Mouse (Mus musculus) stomach, postnatal 0 days (tissue): ENCODE data around the gene Defb20. TPM values are rescaled to one million over a fixed set of nuclear protein-coding genes. Genes with fewer than 3 reads are reported as not detected.
"Not testable (repeated sequence)": the region's sequence is repeated elsewhere in the genome, so short reads cannot be mapped to it uniquely, and the experiment has no call there.

ENCODE experiments used
- ATAC-seq: fragments of 200-750 bp; cut with Nextera tagmentation; 2 replicates; pipeline ENCODE4 v1.8.0; 2017; ENCODE audit not compliant: low FRiP score, low TSS enrichment
- DNase-seq: peaks from one replicate; pipeline ENCODE4 v3.0.0-alpha.2; 2016; ENCODE audit warnings: low spot score
- H3K27ac ChIP-seq: fragments of 300-500 bp; sonication (generic); replicated peaks from 2 replicates; pipeline ENCODE4 v1.5.1; 2014; ENCODE audit warnings: mild to moderate bottlenecking, control low read depth
- H3K27me3 ChIP-seq: fragments of 300-500 bp; sonication (generic); 2 replicates; pipeline ENCODE4 v1.6.1; 2014; ENCODE audit warnings: low read length; ENCODE audit not compliant: control insufficient read depth, insufficient read depth
- H3K36me3 ChIP-seq: fragments of 300-500 bp; sonication (generic); 2 replicates; pipeline ENCODE4 v1.6.1; 2014; ENCODE audit warnings: low read length, mixed read lengths; ENCODE audit not compliant: control insufficient read depth, insufficient read depth
- H3K4me1 ChIP-seq: fragments of 300-500 bp; sonication (generic); replicated peaks from 2 replicates; pipeline ENCODE4 v1.6.1; 2014; ENCODE audit warnings: antibody characterized with exemption; ENCODE audit not compliant: control insufficient read depth, insufficient read depth
- H3K4me2 ChIP-seq: fragments of 300-500 bp; sonication (generic); replicated peaks from 2 replicates; pipeline ENCODE4 v1.6.1; 2014; ENCODE audit warnings: low read depth, mild to moderate bottlenecking, control low read depth, moderate library complexity
- H3K4me3 ChIP-seq: fragments of 300-500 bp; sonication (generic); 2 replicates; pipeline ENCODE4 v1.5.1; 2014; ENCODE audit warnings: low read depth, low read length, control low read depth
- H3K9ac ChIP-seq: fragments of 300-500 bp; sonication (generic); 2 replicates; pipeline ENCODE4 v1.6.1; 2014; ENCODE audit warnings: mild to moderate bottlenecking, low read length, control low read depth, mixed read lengths
- H3K9me3 ChIP-seq: fragments of 300-500 bp; sonication (generic); 2 replicates; pipeline ENCODE4 v1.6.1; 2016; ENCODE audit warnings: low read length; ENCODE audit not compliant: control insufficient read depth
- CTCF ChIP-seq: IDR thresholded peaks from 2 replicates; pipeline ENCODE4 v1.5.1; 2016; ENCODE audit warnings: antibody characterized with exemption, low read depth, mild to moderate bottlenecking, moderate library complexity
- EP300 ChIP-seq: optimal IDR thresholded peaks from 2 replicates; pipeline ENCODE3; 2016; ENCODE audit warnings: antibody characterized with exemption
- WGBS: fragments of 180-500 bp; shearing (Covaris S2); extraction: QIAGEN DNeasy Blood & Tissue Kit; methylation state at CpG from one replicate; pipeline ENCODE4 v1.1.7; 2014; 5-methylcytosine and 5-hydroxymethylcytosine counted together
- polyA plus RNA-seq: library from polyadenylated mRNA; unstranded; fragments of >200 nt; fragmentation: Nextera tagmentation; extraction: Ambion mirVana; gene quantifications from 2 replicates; pipeline ENCODE4 v1.2.1, GENCODE M21; 2015

Gene Defb20
- not detected in 2 replicates for polyA plus RNA-seq

- Histone ChIP-seq H3K4me3 (no peak within 1 kb of the TSS), H3K27ac (no peak within 1 kb of the TSS), H3K4me2 (no peak within 1 kb of the TSS), H3K27me3 (no peaks in the 10 kb centered on the region), H3K9ac (no peak within 1 kb of the TSS), H3K9me3 (no peaks in the 10 kb centered on the region), H3K4me1 (no peaks in the 10 kb centered on the region), H3K36me3 (no peaks in the 10 kb centered on the region)
- 59% methylated on average over 2 of the region's 2 CpGs for WGBS
- ATAC-seq (no peak), DNase-seq (no peak)
- TF ChIP-seq CTCF (no peak), EP300 (no peak)
These were observed at the start of gene Defb20 for GRCm38 (mm10) chr2:152476763-152477162. Gene Defb20 (plus strand): TSS chr2:152477063.

- DNase-seq (no peak), ATAC-seq (no peak)
- Histone ChIP-seq H3K4me2 (peak overlapping the region; percentile 21; the same call in 1 of the 2 replicates), H3K27me3 (no peaks in the 10 kb centered on the region), H3K9ac (no peak overlapping the region), H3K4me3 (no peak overlapping the region), H3K36me3 (no peaks in the 10 kb centered on the region), H3K9me3 (no peaks in the 10 kb centered on the region), H3K4me1 (no peaks in the 10 kb centered on the region), H3K27ac (no peak overlapping the region)
- 7% methylated on average over 12 of the region's 12 CpGs for WGBS
- TF ChIP-seq EP300, result no peak
- TF ChIP-seq CTCF, result no peak
These were observed 49.4 kb upstream of the Defb20 start for GRCm38 (mm10) chr2:152427493-152427892.

DNA sequence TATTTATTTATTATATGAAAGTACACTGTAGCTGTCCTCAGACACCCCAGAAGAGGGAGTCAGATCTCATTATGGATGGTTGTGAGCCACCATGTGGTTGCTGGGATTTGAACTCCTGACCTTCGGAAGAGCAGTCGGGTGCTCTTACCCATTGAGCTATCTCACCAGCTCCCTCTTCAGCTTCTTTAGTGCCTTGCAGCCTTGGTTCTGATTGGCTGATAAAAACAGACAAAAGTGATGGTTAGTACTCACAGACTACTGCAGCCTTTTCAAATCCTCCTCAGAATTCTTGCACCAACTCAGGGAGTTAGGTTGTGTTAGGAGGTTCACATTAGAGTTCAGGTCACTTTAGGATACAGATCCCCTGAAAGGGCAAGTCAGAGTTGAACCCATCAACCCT, 48.4 kb upstream of the Defb20 start:
- not testable (repeated sequence) for H3K4me3 ChIP-seq, H3K27ac ChIP-seq, H3K4me1 ChIP-seq, H3K36me3 ChIP-seq, DNase-seq, H3K9me3 ChIP-seq, H3K4me2 ChIP-seq, H3K27me3 ChIP-seq, H3K9ac ChIP-seq, ATAC-seq
- WGBS, result 83% methylated on average over 2 of the region's 2 CpGs
- peak; percentile 40 for TF ChIP-seq CTCF

GRCm38 (mm10) chr2:152436405-152436901, 40.4 kb upstream of the Defb20 start:
- H3K4me2 ChIP-seq, result no peak overlapping the region
- no peaks in the 10 kb centered on the region for H3K4me1 ChIP-seq
- DNase-seq (no peak), ATAC-seq (no peak)
- H3K27ac ChIP-seq, result no peak overlapping the region
- no peaks in the 10 kb centered on the region for H3K9me3 ChIP-seq
- H3K9ac ChIP-seq, result no peak overlapping the region
- H3K27me3 ChIP-seq, result no peaks in the 10 kb centered on the region
- H3K4me3 ChIP-seq, result no peak overlapping the region
- 74% methylated on average over 7 of the region's 7 CpGs for WGBS
- TF ChIP-seq CTCF (no peak), EP300 (no peak)
- no peaks in the 10 kb centered on the region for H3K36me3 ChIP-seq

DNA sequence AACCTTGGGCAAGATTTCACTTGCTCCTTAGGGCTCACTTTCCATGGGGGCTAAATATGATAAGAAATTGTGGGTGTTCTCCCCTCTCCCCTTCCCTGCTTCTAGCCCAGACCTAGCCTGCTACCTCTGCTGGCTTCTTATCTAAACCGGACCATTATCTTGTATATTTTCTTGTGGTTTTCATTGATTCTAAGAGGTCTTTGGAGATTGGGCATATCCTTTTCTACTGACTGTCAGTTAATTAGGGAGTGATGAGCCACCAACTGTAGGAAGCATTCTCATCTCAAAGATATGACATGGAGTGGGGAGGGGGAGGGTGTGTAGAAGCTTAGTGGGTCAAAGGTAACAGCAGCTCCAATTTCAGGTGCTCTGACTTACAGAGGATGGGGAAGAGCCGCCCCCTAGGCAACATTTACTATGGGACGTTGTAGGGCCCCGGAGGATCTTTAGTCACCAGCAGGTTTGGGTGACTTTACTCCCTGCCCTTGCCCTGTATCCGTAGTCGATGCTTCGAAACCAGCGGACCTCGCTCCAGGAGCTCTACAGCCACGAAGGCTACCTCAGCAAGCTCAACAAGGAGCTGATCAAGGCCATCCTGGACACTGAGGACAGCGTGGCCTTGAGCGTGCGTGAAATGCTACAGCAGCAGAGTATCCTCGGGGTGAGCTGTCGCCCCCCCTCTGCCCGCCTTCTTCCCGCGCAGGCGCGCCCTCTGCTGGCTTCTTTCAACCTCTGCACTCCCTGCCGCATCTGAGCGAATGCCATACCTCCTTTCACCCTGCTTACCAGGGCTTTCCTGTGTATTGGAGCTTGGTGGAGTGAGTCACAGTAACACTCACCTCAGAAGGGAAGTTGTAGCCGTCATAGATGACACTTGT, 39.6 kb upstream of the Defb20 start:
- no peaks in the 10 kb centered on the region for H3K4me1 ChIP-seq
- no peaks in the 10 kb centered on the region for H3K36me3 ChIP-seq
- TF ChIP-seq CTCF (peak; percentile 98), EP300 (no peak)
- WGBS, result 5% methylated on average over 23 of the region's 23 CpGs
- H3K9ac ChIP-seq, result no peak overlapping the region
- no peaks in the 10 kb centered on the region for H3K27me3 ChIP-seq
- no peak overlapping the region for H3K27ac ChIP-seq
- H3K9me3 ChIP-seq, result no peaks in the 10 kb centered on the region
- H3K4me3 ChIP-seq, result 0 out of 2 replicates have a peak overlapping the region, but pooled peaks have one; percentile 12
- peak overlapping the region; percentile 53 for H3K4me2 ChIP-seq
- DNase-seq (peak; percentile 85), ATAC-seq (peak; percentile 85)

DNA sequence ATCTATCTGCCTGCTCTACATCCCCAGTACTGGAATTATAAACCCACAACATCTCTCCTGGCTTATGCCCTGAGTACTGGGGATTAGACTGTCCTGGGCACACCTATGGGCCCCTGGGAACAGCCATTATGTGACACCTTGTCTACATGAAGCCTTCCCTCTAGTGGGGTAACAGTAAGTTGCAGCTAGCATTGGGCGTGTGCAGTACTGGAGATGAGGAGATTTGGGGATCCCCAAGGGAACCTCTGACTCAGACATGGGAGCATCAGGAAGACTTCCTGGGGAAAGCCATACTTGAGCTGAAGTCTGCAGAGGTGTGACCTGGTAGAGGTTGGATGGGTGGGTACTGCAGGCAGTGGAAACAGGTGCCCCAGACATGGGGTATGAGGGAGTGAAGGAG, 37.9 kb upstream of the Defb20 start:
- H3K27me3 ChIP-seq, result no peaks in the 10 kb centered on the region
- ATAC-seq, result peak; percentile 33; the same call in 1 of the 2 replicates
- H3K27ac ChIP-seq, result no peak overlapping the region
- TF ChIP-seq EP300 (no peak), CTCF (peak; percentile 64)
- 42% methylated on average over 1 of the region's 1 CpGs for WGBS
- H3K9ac ChIP-seq, result no peak overlapping the region
- no peak overlapping the region for H3K4me3 ChIP-seq
- H3K4me1 ChIP-seq, result no peaks in the 10 kb centered on the region
- no peaks in the 10 kb centered on the region for H3K36me3 ChIP-seq
- no peak overlapping the region for H3K4me2 ChIP-seq
- no peaks in the 10 kb centered on the region for H3K9me3 ChIP-seq
- no peak for DNase-seq
